ENCODE assay signal across 8 mouse cellular contexts in genomic region chr10:4346489-4347135, GRCm38 (mm10). TPM values are rescaled to one million over a fixed set of nuclear protein-coding genes. Genes with fewer than 3 reads are reported as not detected.
A peak's percentile ranks its signal among the peaks of the same experiment; 100 is the strongest.
DNase-seq lines count a peak whose midpoint lies in the region; ATAC-seq and TF ChIP-seq lines count a peak whose summit lies in the region.

No protein-coding gene starts in this region.

- H3K4me3 ChIP-seq in gastrocnemius, adult 2 months = peak overlapping the region; percentile 69
- H3K4me3 ChIP-seq in hindbrain, postnatal 0 days (ENCODE audit: low read length) = peak overlapping the region; percentile 28

- WGBS in hindbrain, postnatal 0 days = 8% methylated on average over 26 of the region's 28 CpGs

- no peak overlapping the region for H3K9ac ChIP-seq in hindbrain, postnatal 0 days (replicated peaks; ENCODE audit: low read length)

- no peaks in the 10 kb centered on the region for H3K9me3 ChIP-seq in hindbrain, postnatal 0 days (ENCODE audit: low read length)

- intact Hi-C loops in gastrocnemius, adult 2 months (cut with DNase I) = loop anchor here (2.0 kb wide), 1 partner anchor 350 kb away; no protein-coding TSS in a partner anchor

- no peaks in the 10 kb centered on the region for H3K4me1 ChIP-seq in hindbrain, postnatal 0 days (ENCODE audit: insufficient read depth, low read length)

- H3K4me2 ChIP-seq in hindbrain, postnatal 0 days (ENCODE audit: low read depth, low read length) = peak overlapping the region; percentile 51

- peak overlapping the region; percentile 69 for H3K27ac ChIP-seq in gastrocnemius, adult 2 months
- no peak overlapping the region for H3K27ac ChIP-seq in hindbrain, postnatal 0 days

- ATAC-seq in hindbrain, postnatal 0 days = peak; percentile 95

- TF ChIP-seq CTCF in gastrocnemius, adult 2 months (IDR thresholded peaks at IDR 0.05) = peak; percentile 97
- peak; percentile 81 for TF ChIP-seq CTCF in hindbrain, postnatal 0 days (IDR thresholded peaks at IDR 0.05; ENCODE audit: low read depth)

- peak; percentile 97 for DNase-seq in ZHBTc4 (ENCODE audit: low read depth, low spot score)
- peak; percentile 81 to 89 for DNase-seq in cerebellum, postnatal 4 days (ENCODE audit: low spot score in 2 of 2)
- peak; percentile 96 for DNase-seq in gastrocnemius, adult 2 months
- peak; percentile 90 for DNase-seq in hindbrain, postnatal 0 days (ENCODE audit: low spot score)
- DNase-seq in left cerebral cortex, adult 18-20 months (ENCODE audit: low spot score in 2 of 2) = peak; percentile 86 to 87
- DNase-seq in lung, postnatal 4 days = peak; percentile 92 to 94
- DNase-seq in right cerebral cortex, adult 18-20 months = peak; percentile 82
- peak; percentile 90 for DNase-seq in urinary bladder, adult 2 months (ENCODE audit: low spot score)

- H3K27me3 ChIP-seq in hindbrain, postnatal 0 days (ENCODE audit: insufficient read depth, low read length) = no peaks in the 10 kb centered on the region

- no peaks in the 10 kb centered on the region for H3K36me3 ChIP-seq in hindbrain, postnatal 0 days (ENCODE audit: insufficient read depth, low read length)

RNA-seq across cellular contexts. Expression of gene Zbtb2, which starts 41.3 kb away (rescaled TPM):
- total RNA-seq in gastrocnemius, adult 2 months (2021) = 1 to 10 TPM; 4.9 to 7.1 TPM
- 18.0 and 19.5 TPM in 2 replicates for total RNA-seq in hindbrain, postnatal 0 days (2014; rRNA removed)
- 11.8 and 13.5 TPM in 2 replicates for polyA plus RNA-seq in hindbrain, postnatal 0 days (2015; fragmentation: Nextera tagmentation; extraction: Ambion mirVana)
- 10 to 100 TPM; 11.5 to 12.6 TPM for total RNA-seq in left cerebral cortex, adult 18-20 months (2021)
- 8.4 and 9.6 TPM in 2 replicates for polyA plus RNA-seq in urinary bladder, adult 2 months (2012; rRNA removed)
